Mouse (Mus musculus) limb, embryonic 11.5 days (tissue): Measurements from ENCODE around the gene Med20. TPM values are rescaled to one million over a fixed set of nuclear protein-coding genes. Genes with fewer than 3 reads are reported as not detected.
A peak's percentile ranks its signal among the peaks of the same experiment; 100 is the strongest.
"Not testable (repeated sequence)": the region's sequence is repeated elsewhere in the genome, so short reads cannot be mapped to it uniquely, and the experiment has no call there.

Source experiments
- ATAC-seq: fragments of 200-750 bp; cut with Nextera tagmentation; 2 replicates; pipeline ENCODE4 v1.8.0; 2017; ENCODE audit warnings: low read depth; ENCODE audit not compliant: insufficient number of reproducible peaks, low FRiP score, low TSS enrichment
- DNase-seq: peaks from one replicate; pipeline ENCODE4 v3.0.0-alpha.2; 2015; ENCODE audit warnings: low spot score
- H3K27ac ChIP-seq: fragments of 300-500 bp; sonication (generic); replicated peaks from 2 replicates; pipeline ENCODE4 v1.5.1; 2014; ENCODE audit warnings: low read depth, mild to moderate bottlenecking, low read length
- H3K27me3 ChIP-seq: fragments of 300-500 bp; sonication (generic); 2 replicates; pipeline ENCODE4 v1.6.1; 2014; ENCODE audit warnings: mild to moderate bottlenecking, low read length, mixed read lengths; ENCODE audit not compliant: control insufficient read depth, insufficient read depth
- H3K36me3 ChIP-seq: fragments of 300-500 bp; sonication (generic); 2 replicates; pipeline ENCODE4 v1.6.1; 2014; ENCODE audit warnings: mild to moderate bottlenecking, low read length, moderate library complexity, mixed read lengths; ENCODE audit not compliant: control insufficient read depth, insufficient read depth
- H3K4me1 ChIP-seq: fragments of 300-500 bp; sonication (generic); 2 replicates; pipeline ENCODE4 v1.6.1; 2014; ENCODE audit warnings: low read length, mixed read lengths; ENCODE audit not compliant: control insufficient read depth, insufficient read depth
- H3K4me2 ChIP-seq: fragments of 300-500 bp; sonication (generic); 2 replicates; pipeline ENCODE4 v1.6.1; 2014; ENCODE audit warnings: low read depth, mild to moderate bottlenecking, moderate library complexity; ENCODE audit not compliant: severe bottlenecking
- H3K4me3 ChIP-seq: fragments of 300-500 bp; sonication (generic); 2 replicates; pipeline ENCODE4 v1.5.1; 2014; ENCODE audit warnings: low read depth, low read length
- H3K9ac ChIP-seq: fragments of 300-500 bp; sonication (generic); 2 replicates; pipeline ENCODE4 v1.6.1; 2014; ENCODE audit warnings: mild to moderate bottlenecking, low read length
- H3K9me3 ChIP-seq: fragments of 300-500 bp; sonication (generic); 2 replicates; pipeline ENCODE4 v1.6.1; 2016; ENCODE audit warnings: low read length; ENCODE audit not compliant: control insufficient read depth
- WGBS: fragments of 180-500 bp; shearing (Covaris S2); extraction: QIAGEN DNeasy Blood & Tissue Kit; methylation state at CpG from one replicate; pipeline ENCODE4 v1.1.7; 2014; 5-methylcytosine and 5-hydroxymethylcytosine counted together
- polyA plus RNA-seq: library from polyadenylated mRNA; unstranded; fragments of >200 nt; fragmentation: Nextera tagmentation; extraction: Ambion mirVana; gene quantifications from 2 replicates; pipeline ENCODE4 v1.2.1, GENCODE M21; 2014

Med20 gene
- polyA plus RNA-seq, 1 experiment from 2014 or later, result 50.4 TPM

GRCm38 (mm10) chr17:47642992-47643391 is 31.6 kb downstream of the Med20 start:
- no peaks in the 10 kb centered on the region for H3K9me3 ChIP-seq
- H3K9ac ChIP-seq, result no peak overlapping the region
- H3K4me2 ChIP-seq, result no peak overlapping the region
- DNase-seq, result no peak
- no peak overlapping the region for H3K27ac ChIP-seq
- no peaks in the 10 kb centered on the region for H3K27me3 ChIP-seq
- 77% methylated on average over 2 of the region's 2 CpGs for WGBS
- H3K4me1 ChIP-seq, result no peaks in the 10 kb centered on the region
- H3K4me3 ChIP-seq, result no peak overlapping the region
- no peaks in the 10 kb centered on the region for H3K36me3 ChIP-seq
- no peak for ATAC-seq

- DNase-seq (peak; percentile 76), ATAC-seq (no peak)
- H3K4me2 ChIP-seq, result no peak overlapping the region
- no peaks in the 10 kb centered on the region for H3K4me1 ChIP-seq
- no peak overlapping the region for H3K9ac ChIP-seq
- no peak overlapping the region for H3K27ac ChIP-seq
- no peaks in the 10 kb centered on the region for H3K27me3 ChIP-seq
- no peaks in the 10 kb centered on the region for H3K36me3 ChIP-seq
- WGBS, result 58% methylated on average over 1 of the region's 1 CpGs
- no peak overlapping the region for H3K4me3 ChIP-seq
- no peaks in the 10 kb centered on the region for H3K9me3 ChIP-seq
Observed at GRCm38 (mm10) chr17:47646683-47647082, 35.3 kb downstream of the Med20 start.

GRCm38 (mm10) chr17:47648966-47649365 is 37.6 kb downstream of the Med20 start:
- 77% methylated on average over 4 of the region's 4 CpGs for WGBS
- no peak for DNase-seq
- no peaks in the 10 kb centered on the region for H3K27me3 ChIP-seq
- no peaks in the 10 kb centered on the region for H3K4me1 ChIP-seq
- H3K9ac ChIP-seq, result no peak overlapping the region
- H3K9me3 ChIP-seq, result no peaks in the 10 kb centered on the region
- no peak overlapping the region for H3K27ac ChIP-seq
- H3K36me3 ChIP-seq, result no peaks in the 10 kb centered on the region
- H3K4me3 ChIP-seq, result no peak overlapping the region
- no peak overlapping the region for H3K4me2 ChIP-seq
- no peak for ATAC-seq

GRCm38 (mm10) chr17:47651953-47652352 is 40.6 kb downstream of the Med20 start:
- Histone ChIP-seq H3K9me3 (no peaks in the 10 kb centered on the region), H3K4me1 (no peaks in the 10 kb centered on the region), H3K27me3 (no peaks in the 10 kb centered on the region), H3K4me2 (no peak overlapping the region), H3K36me3 (no peaks in the 10 kb centered on the region), H3K27ac (no peak overlapping the region), H3K4me3 (no peak overlapping the region), H3K9ac (no peak overlapping the region)
- DNase-seq (no peak), ATAC-seq (no peak)
- 90% methylated on average over 2 of the region's 2 CpGs for WGBS

GRCm38 (mm10) chr17:47654346-47654745 is 43.0 kb downstream of the Med20 start:
- 93% methylated on average over 8 of the region's 8 CpGs for WGBS
- not testable (repeated sequence) for H3K27me3 ChIP-seq, ATAC-seq, H3K4me1 ChIP-seq, H3K9me3 ChIP-seq, H3K4me2 ChIP-seq, DNase-seq, H3K4me3 ChIP-seq, H3K9ac ChIP-seq, H3K27ac ChIP-seq, H3K36me3 ChIP-seq

GRCm38 (mm10) chr17:47655697-47656096 is 44.3 kb downstream of the Med20 start:
- H3K9me3 ChIP-seq, result no peaks in the 10 kb centered on the region
- 84% methylated on average over 5 of the region's 5 CpGs for WGBS
- no peak overlapping the region for H3K4me2 ChIP-seq
- H3K27me3 ChIP-seq, result no peaks in the 10 kb centered on the region
- no peaks in the 10 kb centered on the region for H3K4me1 ChIP-seq
- H3K27ac ChIP-seq, result no peak overlapping the region
- no peaks in the 10 kb centered on the region for H3K36me3 ChIP-seq
- H3K9ac ChIP-seq, result no peak overlapping the region
- H3K4me3 ChIP-seq, result no peak overlapping the region
- no peak for DNase-seq
- no peak for ATAC-seq

GRCm38 (mm10) chr17:47657901-47658300 is 46.5 kb downstream of the Med20 start:
- WGBS, result 84% methylated on average over 4 of the region's 4 CpGs
- no peaks in the 10 kb centered on the region for H3K36me3 ChIP-seq
- no peak for DNase-seq
- no peak overlapping the region for H3K27ac ChIP-seq
- H3K9ac ChIP-seq, result no peak overlapping the region
- H3K9me3 ChIP-seq, result no peaks in the 10 kb centered on the region
- H3K4me3 ChIP-seq, result no peak overlapping the region
- H3K27me3 ChIP-seq, result no peaks in the 10 kb centered on the region
- no peaks in the 10 kb centered on the region for H3K4me1 ChIP-seq
- ATAC-seq, result no peak
- no peak overlapping the region for H3K4me2 ChIP-seq

- H3K27me3 ChIP-seq, result no peaks in the 10 kb centered on the region
- H3K4me2 ChIP-seq, result no peak overlapping the region
- ATAC-seq (no peak), DNase-seq (no peak)
- H3K27ac ChIP-seq, result no peak overlapping the region
- WGBS, result 84% methylated on average over 3 of the region's 3 CpGs
- H3K9ac ChIP-seq, result no peak overlapping the region
- H3K4me3 ChIP-seq, result no peak overlapping the region
- no peaks in the 10 kb centered on the region for H3K9me3 ChIP-seq
- H3K4me1 ChIP-seq, result no peaks in the 10 kb centered on the region
- H3K36me3 ChIP-seq, result no peaks in the 10 kb centered on the region
Observed at GRCm38 (mm10) chr17:47658741-47659243, 47.4 kb downstream of the Med20 start.

GRCm38 (mm10) chr17:47663009-47663713 is 51.8 kb downstream of the Med20 start:
- no peaks in the 10 kb centered on the region for H3K27me3 ChIP-seq
- no peak overlapping the region for H3K27ac ChIP-seq
- no peaks in the 10 kb centered on the region for H3K9me3 ChIP-seq
- DNase-seq (no peak), ATAC-seq (no peak)
- H3K36me3 ChIP-seq, result no peaks in the 10 kb centered on the region
- no peak overlapping the region for H3K4me3 ChIP-seq
- 72% methylated on average over 9 of the region's 9 CpGs for WGBS
- no peaks in the 10 kb centered on the region for H3K4me1 ChIP-seq
- no peak overlapping the region for H3K4me2 ChIP-seq
- no peak overlapping the region for H3K9ac ChIP-seq
